Mouse (Mus musculus): Measurements from ENCODE around the gene N4bp1. TPM values are rescaled to one million over a fixed set of nuclear protein-coding genes. Genes with fewer than 3 reads are reported as not detected.

Gene N4bp1
- polyA plus RNA-seq, 1 experiment = 6.5 TPM

- no peak for TF ChIP-seq GATA1 (IDR thresholded peaks at IDR 0.05; ENCODE audit: low read length)
These were observed 23.5 kb upstream of the N4bp1 start for GRCm38 (mm10) chr8:86908536-86908935.

GRCm38 (mm10) chr8:86904911-86905310 lies 19.9 kb upstream of the N4bp1 start:
- no peak for TF ChIP-seq GATA1 (IDR thresholded peaks at IDR 0.05; ENCODE audit: low read length)

- no peak for TF ChIP-seq GATA1 (IDR thresholded peaks at IDR 0.05; ENCODE audit: low read length)
These were observed 18.0 kb upstream of the N4bp1 start for GRCm38 (mm10) chr8:86903104-86903503.

- no peak for TF ChIP-seq GATA1 (IDR thresholded peaks at IDR 0.05; ENCODE audit: low read length)
These were observed 17.6 kb upstream of the N4bp1 start for GRCm38 (mm10) chr8:86902656-86903055.

GRCm38 (mm10) chr8:86901972-86902371 lies 16.9 kb upstream of the N4bp1 start:
- TF ChIP-seq GATA1 (IDR thresholded peaks at IDR 0.05; ENCODE audit: low read length) = no peak

GRCm38 (mm10) chr8:86897726-86898419 lies 12.8 kb upstream of the N4bp1 start:
- no peak for TF ChIP-seq GATA1 (IDR thresholded peaks at IDR 0.05; ENCODE audit: low read length)

GRCm38 (mm10) chr8:86895390-86895789 lies 10.3 kb upstream of the N4bp1 start:
- no peak for TF ChIP-seq GATA1 (IDR thresholded peaks at IDR 0.05; ENCODE audit: low read length)

GRCm38 (mm10) chr8:86894194-86894761 lies 9.2 kb upstream of the N4bp1 start:
- no peak for TF ChIP-seq GATA1 (IDR thresholded peaks at IDR 0.05; ENCODE audit: low read length)

- no peak for TF ChIP-seq GATA1 (IDR thresholded peaks at IDR 0.05; ENCODE audit: low read length)
These were observed 8.5 kb upstream of the N4bp1 start for GRCm38 (mm10) chr8:86893554-86893953.

GRCm38 (mm10) chr8:86891533-86891932 lies 6.5 kb upstream of the N4bp1 start:
- no peak for TF ChIP-seq GATA1 (IDR thresholded peaks at IDR 0.05; ENCODE audit: low read length)

GRCm38 (mm10) chr8:86888058-86888939 lies 3.2 kb upstream of the N4bp1 start:
- TF ChIP-seq GATA1 (IDR thresholded peaks at IDR 0.05; ENCODE audit: low read length) = no peak

GRCm38 (mm10) chr8:86884067-86884466 lies 991 bp downstream of the N4bp1 start:
- no peak for TF ChIP-seq GATA1 (IDR thresholded peaks at IDR 0.05; ENCODE audit: low read length)

- TF ChIP-seq GATA1 (IDR thresholded peaks at IDR 0.05; ENCODE audit: low read length) = no peak
These were observed 2.2 kb downstream of the N4bp1 start for GRCm38 (mm10) chr8:86882568-86883478.

GRCm38 (mm10) chr8:86881951-86882350 lies 3.1 kb downstream of the N4bp1 start:
- TF ChIP-seq GATA1 (IDR thresholded peaks at IDR 0.05; ENCODE audit: low read length) = no peak

GRCm38 (mm10) chr8:86881068-86881609 lies 3.9 kb downstream of the N4bp1 start:
- no peak for TF ChIP-seq GATA1 (IDR thresholded peaks at IDR 0.05; ENCODE audit: low read length)
